In the genomic region with DNA sequence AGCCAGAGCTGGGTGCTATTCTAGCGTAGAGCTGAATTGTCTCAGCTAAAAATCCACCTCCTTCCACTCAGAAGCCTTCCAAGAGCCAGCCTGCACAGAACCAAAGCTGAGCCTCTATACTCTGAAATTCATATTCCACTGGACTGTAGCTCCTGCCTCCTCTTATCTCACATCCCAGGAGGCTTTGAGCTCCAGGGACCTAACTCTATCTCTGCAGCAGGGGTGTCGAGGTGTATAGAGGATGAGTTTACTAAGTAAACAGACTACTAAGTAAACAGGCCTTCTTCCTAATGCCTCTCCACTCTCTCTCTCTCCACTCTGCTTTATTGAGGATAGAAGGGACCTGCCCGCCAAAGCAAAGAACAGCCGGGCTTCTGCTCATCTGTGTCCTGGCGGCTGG, we compare ENCODE assay signal across 15 mouse cellular contexts.
DNase-seq lines count a peak whose midpoint lies in the region; ATAC-seq and TF ChIP-seq lines count a peak whose summit lies in the region.
"Had no signal": no experiment of that assay in that cellular context is flagged by ENCODE, and none has a peak within 500 bp of the region (broad histone marks: within the 10 kb centered on the region; RNA-seq: fewer than 3 reads in every experiment).

No protein-coding gene starts in this region.

- H3K4me2 ChIP-seq in heart, embryonic 11.5 days = no peak overlapping the region
- H3K4me2 ChIP-seq in midbrain, embryonic 15.5 days = no peak overlapping the region
- H3K4me2 ChIP-seq in liver, embryonic 12.5 days = 0 out of 2 replicates have a peak overlapping the region, but pooled peaks have one; percentile 1
- no peak overlapping the region for H3K4me2 ChIP-seq in stomach, postnatal 0 days (replicated peaks; ENCODE audit: low read depth)
- H3K4me2 ChIP-seq: heart, embryonic 12.5 days had no signal

- H3K27ac ChIP-seq in heart, embryonic 11.5 days (ENCODE audit: low read depth, low read length) = peak overlapping the region; percentile 36; the same call in 1 of the 2 replicates
- H3K27ac ChIP-seq in midbrain, embryonic 10.5 days (replicated peaks) = peak overlapping the region; percentile 74
- no peak overlapping the region for H3K27ac ChIP-seq in midbrain, embryonic 15.5 days
- peak overlapping the region; percentile 37; the same call in 1 of the 2 replicates for H3K27ac ChIP-seq in liver, embryonic 12.5 days
- peak overlapping the region; percentile 40; the same call in 1 of the 2 replicates for H3K27ac ChIP-seq in stomach, postnatal 0 days (replicated peaks)

- no peaks in the 10 kb centered on the region for H3K27me3 ChIP-seq in heart, embryonic 11.5 days (ENCODE audit: control insufficient read depth, insufficient read depth, low read length)
- no peaks in the 10 kb centered on the region; the same call in 1 of the 2 replicates for H3K27me3 ChIP-seq in midbrain, embryonic 10.5 days (ENCODE audit: low read depth, poor library complexity, severe bottlenecking)
- H3K27me3 ChIP-seq in midbrain, embryonic 15.5 days (replicated peaks) = no peaks in the 10 kb centered on the region
- H3K27me3 ChIP-seq in liver, embryonic 12.5 days (replicated peaks) = no peaks in the 10 kb centered on the region
- H3K27me3 ChIP-seq in stomach, postnatal 0 days (ENCODE audit: control insufficient read depth, insufficient read depth, low read length) = no peaks in the 10 kb centered on the region
- H3K27me3 ChIP-seq: heart, embryonic 12.5 days had no signal

- H3K9ac ChIP-seq in heart, embryonic 11.5 days (ENCODE audit: low read depth, low read length) = no peak overlapping the region
- no peak overlapping the region for H3K9ac ChIP-seq in midbrain, embryonic 15.5 days
- no peak overlapping the region for H3K9ac ChIP-seq in liver, embryonic 12.5 days
- no peak overlapping the region for H3K9ac ChIP-seq in stomach, postnatal 0 days (ENCODE audit: low read length)
- H3K9ac ChIP-seq: heart, embryonic 12.5 days had no signal

- H3K4me3 ChIP-seq in heart, embryonic 11.5 days (ENCODE audit: low read depth, low read length) = no peak overlapping the region
- H3K4me3 ChIP-seq in midbrain, embryonic 10.5 days = no peak overlapping the region
- no peak overlapping the region for H3K4me3 ChIP-seq in midbrain, embryonic 15.5 days
- H3K4me3 ChIP-seq in liver, embryonic 12.5 days = no peak overlapping the region
- no peak overlapping the region for H3K4me3 ChIP-seq in stomach, postnatal 0 days (ENCODE audit: low read depth, low read length)
- H3K4me3 ChIP-seq: heart, embryonic 12.5 days had no signal

- peak; percentile 69; the same call in 1 of the 2 replicates for ATAC-seq in heart, embryonic 11.5 days (replicated peaks; ENCODE audit: insufficient number of reproducible peaks, low FRiP score, low TSS enrichment)
- ATAC-seq in midbrain, embryonic 15.5 days (replicated peaks) = no peak
- peak; percentile 90 for ATAC-seq in liver, embryonic 12.5 days
- ATAC-seq in stomach, postnatal 0 days (ENCODE audit: low FRiP score, low TSS enrichment) = no peak

- WGBS in heart, embryonic 11.5 days (ENCODE audit: insufficient replicate concordance) = 27% methylated on average over 5 of the region's 5 CpGs
- 51% methylated on average over 5 of the region's 5 CpGs for WGBS in midbrain, embryonic 10.5 days
- WGBS in midbrain, embryonic 15.5 days = 64% methylated on average over 5 of the region's 5 CpGs
- 56% methylated on average over 5 of the region's 5 CpGs for WGBS in liver, embryonic 12.5 days (ENCODE audit: insufficient replicate concordance)
- 48% methylated on average over 5 of the region's 5 CpGs for WGBS in stomach, postnatal 0 days

- no peaks in the 10 kb centered on the region for H3K9me3 ChIP-seq in heart, embryonic 11.5 days (replicated peaks; ENCODE audit: control insufficient read depth, low read length)
- no peaks in the 10 kb centered on the region for H3K9me3 ChIP-seq in midbrain, embryonic 10.5 days (replicated peaks)
- H3K9me3 ChIP-seq in midbrain, embryonic 15.5 days = no peaks in the 10 kb centered on the region
- no peaks in the 10 kb centered on the region for H3K9me3 ChIP-seq in liver, embryonic 12.5 days (replicated peaks)
- H3K9me3 ChIP-seq in stomach, postnatal 0 days (ENCODE audit: control insufficient read depth, low read length) = no peaks in the 10 kb centered on the region
- H3K9me3 ChIP-seq: heart, embryonic 12.5 days had no signal

- no peak for DNase-seq in heart, adult 9 months (ENCODE audit: low spot score in 2 of 2)
- no peak for DNase-seq in midbrain, embryonic 10.5 days (ENCODE audit: low spot score)
- no peak for DNase-seq in stomach, postnatal 0 days (ENCODE audit: low spot score)
- no peak for DNase-seq in layer of hippocampus, postnatal 36 days
- DNase-seq in layer of hippocampus, adult 9-10 months (ENCODE audit: low spot score) = no peak
- DNase-seq: gastrocnemius, postnatal 25 days; heart, postnatal 4 days; layer of hippocampus, adult 9-11 months; lung, adult 18-20 months; right cerebral cortex, adult 18-20 months; thymus, postnatal 25 days had no signal

- peaks cover 8% of the 10 kb centered on the region for H3K4me1 ChIP-seq in heart, embryonic 11.5 days (ENCODE audit: control insufficient read depth, insufficient read depth, low read length)
- peaks cover 46% of the 10 kb centered on the region for H3K4me1 ChIP-seq in midbrain, embryonic 10.5 days
- H3K4me1 ChIP-seq in midbrain, embryonic 15.5 days = peaks cover 35% of the 10 kb centered on the region
- H3K4me1 ChIP-seq in liver, embryonic 12.5 days = peaks cover 19% of the 10 kb centered on the region
- H3K4me1 ChIP-seq in stomach, postnatal 0 days (replicated peaks; ENCODE audit: control insufficient read depth, insufficient read depth) = no peaks in the 10 kb centered on the region

- H3K36me3 ChIP-seq in heart, embryonic 11.5 days (ENCODE audit: control insufficient read depth, insufficient read depth, low read length) = no peaks in the 10 kb centered on the region
- H3K36me3 ChIP-seq in midbrain, embryonic 10.5 days = no peaks in the 10 kb centered on the region
- no peaks in the 10 kb centered on the region for H3K36me3 ChIP-seq in midbrain, embryonic 15.5 days (replicated peaks)
- no peaks in the 10 kb centered on the region for H3K36me3 ChIP-seq in liver, embryonic 12.5 days
- H3K36me3 ChIP-seq in stomach, postnatal 0 days (ENCODE audit: control insufficient read depth, insufficient read depth, low read length) = no peaks in the 10 kb centered on the region
- H3K36me3 ChIP-seq: heart, embryonic 12.5 days had no signal

- TF ChIP-seq EP300 in stomach, postnatal 0 days (optimal IDR thresholded peaks at IDR 0.05) = no peak

- no peak for TF ChIP-seq CTCF in stomach, postnatal 0 days (IDR thresholded peaks at IDR 0.05; ENCODE audit: low read depth)

Comparison
In these comparisons a context has a peak if more than half of its experiments do, and no peak if none do; other contexts are left out.
1. ATAC-seq: peak in heart, embryonic 11.5 days (single experiment) and liver, embryonic 12.5 days (single experiment); none in midbrain, embryonic 15.5 days (single experiment) and stomach, postnatal 0 days (single experiment).